Mouse (Mus musculus): ENCODE results near the gene Pdss2. TPM values are rescaled to one million over a fixed set of nuclear protein-coding genes. Genes with fewer than 3 reads are reported as not detected.

Gene Pdss2
- polyA plus RNA-seq, 1 experiment from 2014 or later: 13.9 TPM

- no peak for ATAC-seq (replicated peaks; ENCODE audit: extremely low read depth, insufficient read depth, low FRiP score)
- Histone ChIP-seq H3K27ac (ENCODE audit: low read length) (peak overlapping the region; percentile 61; the same call in 1 of the 2 replicates), H3K9ac (ENCODE audit: low read length) (no peak overlapping the region; the same call in 1 of the 2 replicates), H3K9me3 (replicated peaks; ENCODE audit: control insufficient read depth, low read length) (no peaks in the 10 kb centered on the region), H3K4me1 (ENCODE audit: control insufficient read depth, insufficient read depth, low read length) (peaks cover 29% of the 10 kb centered on the region), H3K27me3 (ENCODE audit: control insufficient read depth, insufficient read depth, low read length) (no peaks in the 10 kb centered on the region), H3K4me3 (ENCODE audit: low read length) (no peak overlapping the region), H3K36me3 (ENCODE audit: control insufficient read depth, insufficient read depth) (peaks cover 9% of the 10 kb centered on the region; the same call in 1 of the 2 replicates), H3K4me2 (ENCODE audit: low read depth, low read length) (no peak overlapping the region)
- WGBS: 74% methylated on average over 5 of the region's 5 CpGs
Observed at GRCm38 (mm10) chr10:43490846-43491245, 269.6 kb downstream of the Pdss2 start.

GRCm38 (mm10) chr10:43502599-43502998 is 281.3 kb downstream of the Pdss2 start:
- 91% methylated on average over 4 of the region's 4 CpGs for WGBS
- no peak for ATAC-seq (replicated peaks; ENCODE audit: extremely low read depth, insufficient read depth, low FRiP score)

GRCm38 (mm10) chr10:43504291-43504690 is 283.0 kb downstream of the Pdss2 start:
- Histone ChIP-seq H3K9me3 (replicated peaks; ENCODE audit: control insufficient read depth, low read length) (no peaks in the 10 kb centered on the region), H3K9ac (ENCODE audit: low read length) (no peak overlapping the region), H3K4me1 (ENCODE audit: control insufficient read depth, insufficient read depth, low read length) (no peaks in the 10 kb centered on the region), H3K27ac (ENCODE audit: low read length) (no peak overlapping the region), H3K4me2 (ENCODE audit: low read depth, low read length) (no peak overlapping the region), H3K27me3 (ENCODE audit: control insufficient read depth, insufficient read depth, low read length) (no peaks in the 10 kb centered on the region), H3K36me3 (ENCODE audit: control insufficient read depth, insufficient read depth) (peaks cover 8% of the 10 kb centered on the region), H3K4me3 (ENCODE audit: low read length) (no peak overlapping the region)
- 67% methylated on average over 1 of the region's 1 CpGs for WGBS
- ATAC-seq (replicated peaks; ENCODE audit: extremely low read depth, insufficient read depth, low FRiP score): no peak

More at GRCm38 (mm10) chr10:43502599-43502998, 281.3 kb downstream of the Pdss2 start:
- no peaks in the 10 kb centered on the region for H3K27me3 ChIP-seq (ENCODE audit: control insufficient read depth, insufficient read depth, low read length)
- peaks cover 20% of the 10 kb centered on the region for H3K36me3 ChIP-seq (ENCODE audit: control insufficient read depth, insufficient read depth)
- H3K4me1 ChIP-seq (ENCODE audit: control insufficient read depth, insufficient read depth, low read length): no peaks in the 10 kb centered on the region
- no peak overlapping the region for H3K9ac ChIP-seq (ENCODE audit: low read length)
- H3K4me3 ChIP-seq (ENCODE audit: low read length): no peak overlapping the region
- no peaks in the 10 kb centered on the region for H3K9me3 ChIP-seq (replicated peaks; ENCODE audit: control insufficient read depth, low read length)
- H3K4me2 ChIP-seq (ENCODE audit: low read depth, low read length): no peak overlapping the region
- H3K27ac ChIP-seq (ENCODE audit: low read length): no peak overlapping the region

- Histone ChIP-seq H3K9me3 (replicated peaks; ENCODE audit: control insufficient read depth, low read length) (no peaks in the 10 kb centered on the region), H3K27ac (ENCODE audit: low read length) (no peak overlapping the region), H3K36me3 (ENCODE audit: control insufficient read depth, insufficient read depth) (peaks cover 28% of the 10 kb centered on the region), H3K4me2 (ENCODE audit: low read depth, low read length) (no peak overlapping the region), H3K9ac (ENCODE audit: low read length) (no peak overlapping the region), H3K4me1 (ENCODE audit: control insufficient read depth, insufficient read depth, low read length) (no peaks in the 10 kb centered on the region), H3K27me3 (ENCODE audit: control insufficient read depth, insufficient read depth, low read length) (no peaks in the 10 kb centered on the region), H3K4me3 (ENCODE audit: low read length) (no peak overlapping the region)
- WGBS: 66% methylated on average over 4 of the region's 4 CpGs
- no peak for ATAC-seq (replicated peaks; ENCODE audit: extremely low read depth, insufficient read depth, low FRiP score)
Observed at GRCm38 (mm10) chr10:43507051-43507450, 285.8 kb downstream of the Pdss2 start.

GRCm38 (mm10) chr10:43509228-43509627 is 287.9 kb downstream of the Pdss2 start:
- Histone ChIP-seq H3K27me3 (ENCODE audit: control insufficient read depth, insufficient read depth, low read length) (no peaks in the 10 kb centered on the region), H3K9me3 (replicated peaks; ENCODE audit: control insufficient read depth, low read length) (no peaks in the 10 kb centered on the region), H3K9ac (ENCODE audit: low read length) (no peak overlapping the region), H3K4me3 (ENCODE audit: low read length) (no peak overlapping the region), H3K4me1 (ENCODE audit: control insufficient read depth, insufficient read depth, low read length) (no peaks in the 10 kb centered on the region), H3K27ac (ENCODE audit: low read length) (no peak overlapping the region), H3K36me3 (ENCODE audit: control insufficient read depth, insufficient read depth) (peaks cover 33% of the 10 kb centered on the region), H3K4me2 (ENCODE audit: low read depth, low read length) (no peak overlapping the region)
- no peak for ATAC-seq (replicated peaks; ENCODE audit: extremely low read depth, insufficient read depth, low FRiP score)
- 85% methylated on average over 7 of the region's 7 CpGs for WGBS

- Histone ChIP-seq H3K4me2 (ENCODE audit: low read depth, low read length) (no peak overlapping the region), H3K27ac (ENCODE audit: low read length) (no peak overlapping the region), H3K9me3 (replicated peaks; ENCODE audit: control insufficient read depth, low read length) (no peaks in the 10 kb centered on the region), H3K36me3 (ENCODE audit: control insufficient read depth, insufficient read depth) (peaks cover 28% of the 10 kb centered on the region), H3K27me3 (ENCODE audit: control insufficient read depth, insufficient read depth, low read length) (no peaks in the 10 kb centered on the region), H3K4me1 (ENCODE audit: control insufficient read depth, insufficient read depth, low read length) (peaks cover 7% of the 10 kb centered on the region), H3K9ac (ENCODE audit: low read length) (no peak overlapping the region), H3K4me3 (ENCODE audit: low read length) (no peak overlapping the region)
- no peak for ATAC-seq (replicated peaks; ENCODE audit: extremely low read depth, insufficient read depth, low FRiP score)
- 92% methylated on average over 10 of the region's 10 CpGs for WGBS
Observed at GRCm38 (mm10) chr10:43512976-43513375, 291.7 kb downstream of the Pdss2 start.

Other genes starting within 250 kb of the Pdss2 start
- gene Sobp, start 47.0 kb upstream of the Pdss2 start, polyA plus RNA-seq (2015; fragmentation: Nextera tagmentation; extraction: Ambion mirVana): 1.9 and 2.0 TPM in 2 replicates
- 0.69 and 0.92 TPM in 2 replicates for gene 9030612E09Rik, start 46.8 kb upstream of the Pdss2 start, polyA plus RNA-seq (2015; fragmentation: Nextera tagmentation; extraction: Ambion mirVana)